10 mouse cellular contexts compared by ENCODE assay signal in the genomic region with DNA sequence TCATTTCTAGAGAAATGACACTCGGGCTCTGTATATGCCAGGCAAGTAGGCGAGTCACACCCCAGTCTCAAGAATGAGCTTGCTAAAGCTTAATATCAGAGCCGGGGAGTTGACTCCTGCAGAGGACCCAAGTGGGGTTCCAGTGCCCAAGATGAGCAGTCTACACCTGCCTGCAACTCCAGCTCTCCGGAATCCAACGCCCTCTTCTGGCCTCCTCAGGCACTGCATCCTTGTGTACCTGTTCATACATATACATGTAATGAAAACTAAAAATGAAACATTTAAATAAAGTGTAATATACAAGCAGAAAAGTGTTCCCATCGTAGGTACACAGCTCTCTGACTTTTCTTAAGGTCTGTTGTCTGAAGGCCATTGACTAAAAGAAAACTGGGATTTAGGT.
DNase-seq lines count a peak whose midpoint lies in the region; ATAC-seq and TF ChIP-seq lines count a peak whose summit lies in the region.
"Had no signal": no experiment of that assay in that cellular context is flagged by ENCODE, and none has a peak within 500 bp of the region (broad histone marks: within the 10 kb centered on the region; RNA-seq: fewer than 3 reads in every experiment).

No protein-coding gene starts in this region.

- 0 out of 2 replicates have a peak, but pooled peaks have one; percentile 17 for TF ChIP-seq CTCF in kidney, postnatal 0 days (IDR thresholded peaks at IDR 0.05; ENCODE audit: low read depth)
- TF ChIP-seq CTCF in Patski (IDR thresholded peaks at IDR 0.05) = peak; percentile 54

- no peak for DNase-seq in kidney, postnatal 0 days (ENCODE audit: low spot score)
- DNase-seq in kidney, postnatal 25 days = no peak
- peak; percentile 10 for DNase-seq in thymus, postnatal 14 days
- no peak for DNase-seq in thymus, adult 18-20 months
- no peak for DNase-seq in Patski (ENCODE audit: low read depth, low spot score)
- peak; percentile 9 for DNase-seq in splenic B cell, adult 2 months (ENCODE audit: low read depth, low spot score)
- DNase-seq in left cerebral cortex, postnatal 36 days (ENCODE audit: low spot score in 2 of 2) = no peak
- DNase-seq: heart, adult 11 months had no signal

- no peak overlapping the region for H3K4me3 ChIP-seq in kidney, postnatal 0 days (replicated peaks; ENCODE audit: low read depth, low read length)
- H3K4me3 ChIP-seq: liver, embryonic 12.5 days had no signal

- intact Hi-C loops in left cerebral cortex, postnatal 36 days (cut with DNase I) = loop anchor here (2.0 to 5.0 kb wide), 2 partner anchors 146 to 264 kb away; no protein-coding TSS in a partner anchor

- no peaks in the 10 kb centered on the region for H3K27me3 ChIP-seq in kidney, postnatal 0 days (ENCODE audit: insufficient read depth, low read length)
- peaks cover 3% of the 10 kb centered on the region for H3K27me3 ChIP-seq in Patski
- H3K27me3 ChIP-seq in splenic B cell, adult 2 months (ENCODE audit: control insufficient read depth, insufficient read depth, low read length, poor library complexity, severe bottlenecking) = no peaks in the 10 kb centered on the region

- POLR2A ChIA-PET in Patski (lab: Charles Lee) = no interaction called here

- no peak overlapping the region for H3K9ac ChIP-seq in kidney, postnatal 0 days (ENCODE audit: low read depth, low read length)
- H3K9ac ChIP-seq: liver, embryonic 12.5 days had no signal

- WGBS in kidney, postnatal 0 days = 61% methylated on average over 6 of the region's 6 CpGs

- H3K4me2 ChIP-seq in kidney, postnatal 0 days (ENCODE audit: low read length) = no peak overlapping the region
- H3K4me2 ChIP-seq: liver, embryonic 12.5 days had no signal

- no peaks in the 10 kb centered on the region for H3K9me3 ChIP-seq in kidney, postnatal 0 days (replicated peaks; ENCODE audit: low read length)
- H3K9me3 ChIP-seq: liver, embryonic 12.5 days had no signal

- H3K36me3 ChIP-seq in kidney, postnatal 0 days (ENCODE audit: insufficient read depth, low read length) = no peaks in the 10 kb centered on the region
- H3K36me3 ChIP-seq in splenic B cell, adult 2 months (ENCODE audit: control insufficient read depth, insufficient read depth, low read length, poor library complexity, severe bottlenecking) = no peaks in the 10 kb centered on the region
- H3K36me3 ChIP-seq: liver, embryonic 12.5 days had no signal

- in situ Hi-C loops in Patski (cut with MboI; ENCODE audit: low pct_unique_long_range_greater_than_20kb) = loop anchor here (5.0 to 10.0 kb wide), 3 partner anchors 132 to 309 kb away; no protein-coding TSS in a partner anchor

- H3K27ac ChIP-seq in kidney, postnatal 0 days = no peak overlapping the region
- H3K27ac ChIP-seq: liver, embryonic 12.5 days had no signal

- ATAC-seq in kidney, postnatal 0 days (replicated peaks; ENCODE audit: low FRiP score, low read depth) = no peak
- ATAC-seq in Patski = no peak
- ATAC-seq: hindbrain, embryonic 16.5 days; liver, embryonic 12.5 days had no signal

- CTCF ChIA-PET in Patski (lab: Charles Lee) = interaction anchor here (1.0 to 2.0 kb wide), 3 partner anchors 12 to 306 kb away, joined by 3 to 5 read pairs (median 3); no protein-coding TSS in a partner anchor

- no peaks in the 10 kb centered on the region for H3K4me1 ChIP-seq in kidney, postnatal 0 days (replicated peaks; ENCODE audit: insufficient read depth, low read length)
- H3K4me1 ChIP-seq: liver, embryonic 12.5 days had no signal

Comparison
In these comparisons a context has a peak if more than half of its experiments do, and no peak if none do; other contexts are left out.
1. DNase-seq: peak in thymus, postnatal 14 days (single experiment) and splenic B cell, adult 2 months (single experiment); none in kidney, postnatal 0 days (single experiment), kidney, postnatal 25 days (0 of 2), thymus, adult 18-20 months (0 of 2), Patski (single experiment) and left cerebral cortex, postnatal 36 days (0 of 2).